ENCODE assay signal across 10 mouse cellular contexts in genomic region chr2:168412853-168413252, GRCm38 (mm10).
A peak's percentile ranks its signal among the peaks of the same experiment; 100 is the strongest.
DNase-seq lines count a peak whose midpoint lies in the region; ATAC-seq and TF ChIP-seq lines count a peak whose summit lies in the region.
"Had no signal": no experiment of that assay in that cellular context is flagged by ENCODE, and none has a peak within 500 bp of the region (broad histone marks: within the 10 kb centered on the region; RNA-seq: fewer than 3 reads in every experiment).

No protein-coding gene starts in this region.

- no peaks in the 10 kb centered on the region for H3K9me3 ChIP-seq in hindbrain, postnatal 0 days (ENCODE audit: low read length)
- H3K9me3 ChIP-seq in hindbrain, embryonic 14.5 days (ENCODE audit: control insufficient read depth, low read length), result no peaks in the 10 kb centered on the region
- peaks cover 4% of the 10 kb centered on the region; the same call in 1 of the 2 replicates for H3K9me3 ChIP-seq in ES-Bruce4 (replicated peaks; ENCODE audit: control insufficient read depth, insufficient read depth, low read length, poor library complexity, severe bottlenecking)
- no peaks in the 10 kb centered on the region for H3K9me3 ChIP-seq in liver, embryonic 14.5 days (ENCODE audit: control insufficient read depth, low read length)
- no peaks in the 10 kb centered on the region for H3K9me3 ChIP-seq in midbrain, embryonic 14.5 days (ENCODE audit: control insufficient read depth, low read length)
- no peaks in the 10 kb centered on the region for H3K9me3 ChIP-seq in midbrain, embryonic 10.5 days (replicated peaks)

- no peaks in the 10 kb centered on the region for H3K27me3 ChIP-seq in hindbrain, postnatal 0 days (ENCODE audit: insufficient read depth, low read length)
- no peaks in the 10 kb centered on the region for H3K27me3 ChIP-seq in hindbrain, embryonic 14.5 days (ENCODE audit: control insufficient read depth, insufficient read depth, low read length)
- H3K27me3 ChIP-seq in ES-Bruce4 (ENCODE audit: control insufficient read depth, insufficient read depth, low read length, poor library complexity, severe bottlenecking), result no peaks in the 10 kb centered on the region
- H3K27me3 ChIP-seq in liver, embryonic 14.5 days (ENCODE audit: control insufficient read depth, insufficient read depth, low read length), result no peaks in the 10 kb centered on the region
- H3K27me3 ChIP-seq in midbrain, embryonic 14.5 days (ENCODE audit: control insufficient read depth, insufficient read depth, low read length), result no peaks in the 10 kb centered on the region
- 0 out of 2 replicates have a peak, but pooled peaks cover 3% of the 10 kb centered on the region for H3K27me3 ChIP-seq in midbrain, embryonic 10.5 days (ENCODE audit: low read depth, poor library complexity, severe bottlenecking)

- TF ChIP-seq EP300 in ES-Bruce4 (IDR thresholded peaks at IDR 0.05; ENCODE audit: insufficient read depth, low read depth, low read length), result no peak
- TF ChIP-seq EP300 in liver, embryonic 14.5 days (IDR thresholded peaks at IDR 0.05; ENCODE audit: low read depth), result no peak

- H3K36me3 ChIP-seq in hindbrain, postnatal 0 days (ENCODE audit: insufficient read depth, low read length), result no peaks in the 10 kb centered on the region
- H3K36me3 ChIP-seq in hindbrain, embryonic 14.5 days (replicated peaks; ENCODE audit: control insufficient read depth, insufficient read depth), result no peaks in the 10 kb centered on the region
- no peaks in the 10 kb centered on the region for H3K36me3 ChIP-seq in ES-Bruce4 (ENCODE audit: control insufficient read depth, insufficient read depth, low read length, poor library complexity, severe bottlenecking)
- no peaks in the 10 kb centered on the region for H3K36me3 ChIP-seq in liver, embryonic 14.5 days (replicated peaks; ENCODE audit: control insufficient read depth, insufficient read depth, low read depth)
- no peaks in the 10 kb centered on the region for H3K36me3 ChIP-seq in midbrain, embryonic 14.5 days (ENCODE audit: control insufficient read depth, insufficient read depth, low read length)
- H3K36me3 ChIP-seq in midbrain, embryonic 10.5 days, result no peaks in the 10 kb centered on the region

- H3K4me2 ChIP-seq in hindbrain, postnatal 0 days (ENCODE audit: low read depth, low read length), result no peak overlapping the region
- H3K4me2 ChIP-seq in hindbrain, embryonic 14.5 days (replicated peaks), result no peak overlapping the region
- no peak overlapping the region for H3K4me2 ChIP-seq in liver, embryonic 14.5 days (ENCODE audit: low read depth)
- no peak overlapping the region for H3K4me2 ChIP-seq in midbrain, embryonic 14.5 days (ENCODE audit: low read length)

- ATAC-seq in hindbrain, postnatal 0 days, result no peak
- ATAC-seq in hindbrain, embryonic 14.5 days (ENCODE audit: low FRiP score), result no peak
- no peak for ATAC-seq in liver, embryonic 14.5 days (ENCODE audit: insufficient read depth)
- ATAC-seq in midbrain, embryonic 14.5 days (ENCODE audit: low FRiP score, low TSS enrichment), result no peak
- ATAC-seq: activated CD4-positive, CD25-positive, alpha-beta regulatory T cell, adult 4 months had no signal

- no peaks in the 10 kb centered on the region for H3K4me1 ChIP-seq in hindbrain, postnatal 0 days (ENCODE audit: insufficient read depth, low read length)
- H3K4me1 ChIP-seq in hindbrain, embryonic 14.5 days (replicated peaks; ENCODE audit: control insufficient read depth, insufficient read depth, low read length), result no peaks in the 10 kb centered on the region
- no peaks in the 10 kb centered on the region for H3K4me1 ChIP-seq in ES-Bruce4 (ENCODE audit: control insufficient read depth, insufficient read depth, low read length)
- no peaks in the 10 kb centered on the region for H3K4me1 ChIP-seq in liver, embryonic 14.5 days (replicated peaks; ENCODE audit: control insufficient read depth in 2 of 2, insufficient read depth in 2 of 2, low read length in 1 of 2)
- no peaks in the 10 kb centered on the region for H3K4me1 ChIP-seq in midbrain, embryonic 14.5 days (ENCODE audit: control insufficient read depth, insufficient read depth, low read length)
- peaks cover 3% of the 10 kb centered on the region; the same call in 1 of the 2 replicates for H3K4me1 ChIP-seq in midbrain, embryonic 10.5 days

- no peak overlapping the region for H3K9ac ChIP-seq in hindbrain, postnatal 0 days (replicated peaks; ENCODE audit: low read length)
- H3K9ac ChIP-seq in hindbrain, embryonic 14.5 days, result no peak overlapping the region
- no peak overlapping the region for H3K9ac ChIP-seq in ES-Bruce4 (ENCODE audit: low read depth, poor library complexity, severe bottlenecking)
- H3K9ac ChIP-seq in liver, embryonic 14.5 days (replicated peaks), result no peak overlapping the region
- no peak overlapping the region for H3K9ac ChIP-seq in midbrain, embryonic 14.5 days (replicated peaks; ENCODE audit: low read length)

- TF ChIP-seq CTCF in hindbrain, postnatal 0 days (IDR thresholded peaks at IDR 0.05; ENCODE audit: low read depth), result peak; percentile 62
- peak; percentile 59 for TF ChIP-seq CTCF in ES-Bruce4 (IDR thresholded peaks at IDR 0.05; ENCODE audit: low read depth, low read length)
- TF ChIP-seq CTCF in liver, embryonic 14.5 days (IDR thresholded peaks at IDR 0.05; ENCODE audit: low read depth), result peak; percentile 56

- TF ChIP-seq POLR2A in ES-Bruce4 (IDR thresholded peaks at IDR 0.05; ENCODE audit: insufficient read depth, low read length), result no peak

- no peak overlapping the region for H3K4me3 ChIP-seq in hindbrain, postnatal 0 days (ENCODE audit: low read length)
- H3K4me3 ChIP-seq in hindbrain, embryonic 14.5 days (replicated peaks; ENCODE audit: low read length), result no peak overlapping the region
- no peak overlapping the region for H3K4me3 ChIP-seq in ES-Bruce4 (ENCODE audit: low read depth, low read length)
- H3K4me3 ChIP-seq in liver, embryonic 14.5 days (ENCODE audit: insufficient read depth in 1 of 2, low read depth in 2 of 2, low read length in 2 of 2), result no peak overlapping the region
- no peak overlapping the region for H3K4me3 ChIP-seq in midbrain, embryonic 14.5 days (replicated peaks; ENCODE audit: low read depth, low read length)
- H3K4me3 ChIP-seq in midbrain, embryonic 10.5 days, result no peak overlapping the region

- DNase-seq in hindbrain, postnatal 0 days (ENCODE audit: low spot score), result no peak
- no peak for DNase-seq in hindbrain, embryonic 14.5 days (ENCODE audit: low spot score)
- peak; percentile 29 for DNase-seq in 3T3-L1 (ENCODE audit: low read depth, low spot score)
- no peak for DNase-seq in liver, embryonic 14.5 days (ENCODE audit: low read depth in 3 of 3, low spot score in 3 of 3)
- DNase-seq in frontal cortex, postnatal 36 days (ENCODE audit: low spot score in 2 of 2), result no peak
- no peak for DNase-seq in midbrain, embryonic 14.5 days
- DNase-seq in midbrain, embryonic 10.5 days (ENCODE audit: low spot score), result no peak
- DNase-seq: gastrocnemius, postnatal 14 days had no signal

- no peak overlapping the region for H3K27ac ChIP-seq in hindbrain, postnatal 0 days
- H3K27ac ChIP-seq in hindbrain, embryonic 14.5 days, result no peak overlapping the region
- no peak overlapping the region for H3K27ac ChIP-seq in ES-Bruce4 (ENCODE audit: insufficient read depth, low read length)
- H3K27ac ChIP-seq in liver, embryonic 14.5 days, result no peak overlapping the region
- no peak overlapping the region for H3K27ac ChIP-seq in midbrain, embryonic 14.5 days (replicated peaks; ENCODE audit: low read depth, low read length)
- H3K27ac ChIP-seq in midbrain, embryonic 10.5 days (replicated peaks), result no peak overlapping the region

- WGBS in hindbrain, postnatal 0 days, result 57% methylated on average over 6 of the region's 6 CpGs
- 57% methylated on average over 6 of the region's 6 CpGs for WGBS in hindbrain, embryonic 14.5 days
- 26% methylated on average over 6 of the region's 6 CpGs for WGBS in liver, embryonic 14.5 days (ENCODE audit: insufficient replicate concordance)
- 57% methylated on average over 6 of the region's 6 CpGs for WGBS in midbrain, embryonic 14.5 days
- 55% methylated on average over 6 of the region's 6 CpGs for WGBS in midbrain, embryonic 10.5 days
